ENCODE assay signal across 9 mouse cellular contexts in genomic region chr1:55192015-55192414, GRCm38 (mm10). TPM values are rescaled to one million over a fixed set of nuclear protein-coding genes. Genes with fewer than 3 reads are reported as not detected.
DNase-seq lines count a peak whose midpoint lies in the region; ATAC-seq and TF ChIP-seq lines count a peak whose summit lies in the region.
"Had no signal": no experiment of that assay in that cellular context is flagged by ENCODE, and none has a peak within 500 bp of the region (broad histone marks: within the 10 kb centered on the region; RNA-seq: fewer than 3 reads in every experiment).

No protein-coding gene starts in this region.

- H3K4me3 ChIP-seq in kidney, adult 2 months (ENCODE audit: insufficient read depth, low read depth, low read length) = no peak overlapping the region
- H3K4me3 ChIP-seq in embryonic facial prominence, embryonic 10.5 days = peak overlapping the region; percentile 50
- peak overlapping the region; percentile 45 for H3K4me3 ChIP-seq in intestine, embryonic 16.5 days (ENCODE audit: low read length)
- peak overlapping the region; percentile 3; the same call in 1 of the 2 replicates for H3K4me3 ChIP-seq in neural tube, embryonic 14.5 days (ENCODE audit: low read depth, low read length)

- peak overlapping the region; percentile 60 for H3K4me2 ChIP-seq in intestine, embryonic 16.5 days (ENCODE audit: low read depth, low read length)
- H3K4me2 ChIP-seq in neural tube, embryonic 14.5 days (ENCODE audit: low read depth, low read length) = peak overlapping the region; percentile 21; the same call in 1 of the 2 replicates

- no peaks in the 10 kb centered on the region for H3K27me3 ChIP-seq in kidney, adult 2 months (replicated peaks; ENCODE audit: control insufficient read depth, insufficient read depth, low read length)
- H3K27me3 ChIP-seq in embryonic facial prominence, embryonic 10.5 days (replicated peaks; ENCODE audit: low read depth, poor library complexity, severe bottlenecking) = peaks cover 4% of the 10 kb centered on the region
- no peaks in the 10 kb centered on the region for H3K27me3 ChIP-seq in intestine, embryonic 16.5 days (replicated peaks; ENCODE audit: control insufficient read depth, insufficient read depth, low read length)
- no peaks in the 10 kb centered on the region for H3K27me3 ChIP-seq in neural tube, embryonic 14.5 days (ENCODE audit: control insufficient read depth, insufficient read depth, low read length)

- peak; percentile 78 for ATAC-seq in intestine, embryonic 16.5 days
- ATAC-seq in neural tube, embryonic 14.5 days (ENCODE audit: low read depth) = peak; percentile 35; the same call in 1 of the 2 replicates

- H3K4me1 ChIP-seq in kidney, adult 2 months (ENCODE audit: control insufficient read depth, insufficient read depth, low read length) = peaks cover 5% of the 10 kb centered on the region; the same call in 1 of the 2 replicates
- peaks cover 41% of the 10 kb centered on the region for H3K4me1 ChIP-seq in embryonic facial prominence, embryonic 10.5 days
- peaks cover 13% of the 10 kb centered on the region for H3K4me1 ChIP-seq in intestine, embryonic 16.5 days (ENCODE audit: control insufficient read depth, insufficient read depth, low read length)
- H3K4me1 ChIP-seq in neural tube, embryonic 14.5 days (ENCODE audit: control insufficient read depth, insufficient read depth, low read length) = peaks cover 4% of the 10 kb centered on the region; the same call in 1 of the 2 replicates

- no peaks in the 10 kb centered on the region for H3K36me3 ChIP-seq in kidney, adult 2 months (ENCODE audit: control insufficient read depth, insufficient read depth, low read length)
- peaks cover 6% of the 10 kb centered on the region; the same call in 1 of the 2 replicates for H3K36me3 ChIP-seq in embryonic facial prominence, embryonic 10.5 days (replicated peaks)
- H3K36me3 ChIP-seq in intestine, embryonic 16.5 days (ENCODE audit: control insufficient read depth, insufficient read depth, low read length) = no peaks in the 10 kb centered on the region
- no peaks in the 10 kb centered on the region for H3K36me3 ChIP-seq in neural tube, embryonic 14.5 days (ENCODE audit: control insufficient read depth, insufficient read depth, low read length)

- H3K9me3 ChIP-seq in embryonic facial prominence, embryonic 10.5 days = no peaks in the 10 kb centered on the region
- no peaks in the 10 kb centered on the region for H3K9me3 ChIP-seq in intestine, embryonic 16.5 days (ENCODE audit: control insufficient read depth, low read length)
- no peaks in the 10 kb centered on the region for H3K9me3 ChIP-seq in neural tube, embryonic 14.5 days (ENCODE audit: control insufficient read depth, low read length)

- no peak for TF ChIP-seq POLR2A in kidney, adult 2 months (IDR thresholded peaks at IDR 0.05; ENCODE audit: low read depth, low read length)

- WGBS in kidney, adult 2 months = 21% methylated on average over 8 of the region's 8 CpGs
- WGBS in embryonic facial prominence, embryonic 10.5 days = 16% methylated on average over 8 of the region's 8 CpGs
- 11% methylated on average over 8 of the region's 8 CpGs for WGBS in intestine, embryonic 16.5 days
- 42% methylated on average over 8 of the region's 8 CpGs for WGBS in neural tube, embryonic 14.5 days

- H3K27ac ChIP-seq in kidney, adult 2 months (ENCODE audit: insufficient read depth, low read depth, low read length) = no peak overlapping the region
- peak overlapping the region; percentile 78 for H3K27ac ChIP-seq in embryonic facial prominence, embryonic 10.5 days (replicated peaks)
- H3K27ac ChIP-seq in intestine, embryonic 16.5 days (ENCODE audit: low read length) = peak overlapping the region; percentile 73; the same call in 1 of the 2 replicates
- H3K27ac ChIP-seq in neural tube, embryonic 14.5 days (ENCODE audit: low read depth, low read length) = no peak overlapping the region
- H3K27ac ChIP-seq: macrophage had no signal

- H3K9ac ChIP-seq in intestine, embryonic 16.5 days (ENCODE audit: low read depth, low read length) = peak overlapping the region; percentile 58; the same call in 1 of the 2 replicates
- H3K9ac ChIP-seq in neural tube, embryonic 14.5 days (replicated peaks; ENCODE audit: low read depth, low read length) = no peak overlapping the region

- no peak for TF ChIP-seq CTCF in kidney, adult 2 months (conservative IDR thresholded peaks at IDR 0.05; ENCODE audit: insufficient read depth, insufficient read length, low read depth, low read length)

- peak; percentile 20 for DNase-seq in kidney, adult 2 months
- DNase-seq in kidney, adult 9 months = no peak
- DNase-seq in embryonic facial prominence, embryonic 10.5 days (ENCODE audit: low spot score) = peak; percentile 36
- DNase-seq in thymus, postnatal 25 days = no peak
- DNase-seq in cerebellum, adult 9-10 months = no peak
- DNase-seq in natural killer cell, adult 2 months (ENCODE audit: low spot score in 2 of 2) = no peak

RNA-seq across cellular contexts. Expression of gene Rftn2, which starts 34.6 kb away (rescaled TPM):
- 1.7 and 2.2 TPM in 2 replicates for polyA plus RNA-seq in kidney, adult 2 months (2012; rRNA removed)
- polyA plus RNA-seq in embryonic facial prominence, embryonic 10.5 days (2016; fragmentation: Nextera tagmentation; extraction: Ambion mirVana) = 10.6 and 13.6 TPM in 2 replicates
- polyA plus RNA-seq in intestine, embryonic 16.5 days (2015; fragmentation: Nextera tagmentation; extraction: Ambion mirVana) = 7.0 and 7.1 TPM in 2 replicates
- polyA plus RNA-seq in neural tube, embryonic 14.5 days (2014; fragmentation: Nextera tagmentation; extraction: Ambion mirVana) = 10.1 and 12.1 TPM in 2 replicates

RNA-seq across cellular contexts. Expression of gene Mars2, which starts 45.0 kb away (rescaled TPM):
- 1.6 and 1.9 TPM in 2 replicates for polyA plus RNA-seq in kidney, adult 2 months (2012; rRNA removed)
- 3.2 and 3.4 TPM in 2 replicates for polyA plus RNA-seq in embryonic facial prominence, embryonic 10.5 days (2016; fragmentation: Nextera tagmentation; extraction: Ambion mirVana)
- 5.2 and 5.4 TPM in 2 replicates for polyA plus RNA-seq in intestine, embryonic 16.5 days (2015; fragmentation: Nextera tagmentation; extraction: Ambion mirVana)
- 4.0 TPM in 2 replicates for polyA plus RNA-seq in neural tube, embryonic 14.5 days (2014; fragmentation: Nextera tagmentation; extraction: Ambion mirVana)

Comparison
In these comparisons a context has a peak if more than half of its experiments do, and no peak if none do; other contexts are left out.
1. DNase-seq: peak in kidney, adult 2 months (single experiment) and embryonic facial prominence, embryonic 10.5 days (single experiment); none in kidney, adult 9 months (single experiment), thymus, postnatal 25 days (single experiment), cerebellum, adult 9-10 months (single experiment) and natural killer cell, adult 2 months (0 of 2).
2. H3K27ac ChIP-seq: peak in embryonic facial prominence, embryonic 10.5 days (single experiment) and intestine, embryonic 16.5 days (single experiment); none in kidney, adult 2 months (single experiment) and neural tube, embryonic 14.5 days (single experiment).